Mouse (Mus musculus): ENCODE data around the gene Serinc3. TPM values are rescaled to one million over a fixed set of nuclear protein-coding genes. Genes with fewer than 3 reads are reported as not detected.
A peak's percentile ranks its signal among the peaks of the same experiment; 100 is the strongest.
"Not testable (repeated sequence)": the region's sequence is repeated elsewhere in the genome, so short reads cannot be mapped to it uniquely, and the experiment has no call there.

Serinc3 gene
- 88.3 and 93.9 TPM in 2 replicates for polyA plus RNA-seq (2012; rRNA removed)

DNA sequence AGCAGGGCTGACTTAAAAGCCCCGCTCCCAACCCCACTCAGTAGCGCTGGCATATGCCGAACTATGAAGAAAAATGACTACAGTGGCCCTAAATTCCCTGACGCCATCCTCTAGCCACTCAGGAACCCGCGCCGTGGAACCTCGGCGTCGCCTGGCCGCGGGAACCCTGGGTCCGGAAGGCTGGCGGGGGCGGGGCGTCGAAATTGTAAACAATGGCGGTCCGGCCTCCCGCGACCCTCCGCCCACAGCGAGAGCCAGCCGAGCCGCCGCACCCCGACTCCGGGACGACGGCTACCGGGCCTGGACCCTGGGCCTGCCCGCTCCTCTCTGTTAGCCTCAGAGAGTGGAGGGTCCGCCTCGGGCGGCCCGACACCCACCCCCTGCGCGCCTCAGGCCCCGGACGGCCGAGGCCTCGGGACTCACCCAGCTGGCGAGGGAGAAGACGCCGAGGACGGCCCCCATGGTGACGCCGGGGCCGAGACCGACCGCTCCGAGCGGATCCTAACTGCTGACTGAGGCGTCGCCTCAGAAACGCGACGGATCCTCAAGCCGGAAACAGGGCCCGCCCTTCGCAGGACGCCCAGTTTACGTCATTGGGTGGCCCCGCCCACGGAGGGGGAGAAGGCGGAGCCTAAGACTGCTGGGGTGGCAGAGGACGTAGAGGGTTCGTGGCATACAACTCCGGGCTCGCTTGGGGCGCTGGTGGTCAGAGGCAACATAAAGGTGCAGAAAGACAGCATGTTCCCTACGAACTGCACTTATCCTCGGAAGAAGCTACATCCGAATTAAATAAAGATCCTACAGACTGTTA is at the start of gene Serinc3:
Gene Serinc3, minus strand, starts transcription at position 557 of the 811 bp plus-strand sequence.
- DNase-seq (ENCODE audit: low read depth), result peak; percentile 99
- TF ChIP-seq POLR2A (IDR thresholded peaks at IDR 0.05; ENCODE audit: borderline replicate concordance, extremely low read depth, insufficient read depth, insufficient read length, poor library complexity, severe bottlenecking) (peak; percentile 88; the same call in 1 of the 2 replicates), CTCF (IDR thresholded peaks at IDR 0.05; ENCODE audit: borderline replicate concordance, extremely low read depth, insufficient read depth, insufficient read length) (peak; percentile 49; the same call in 1 of the 2 replicates)

DNA sequence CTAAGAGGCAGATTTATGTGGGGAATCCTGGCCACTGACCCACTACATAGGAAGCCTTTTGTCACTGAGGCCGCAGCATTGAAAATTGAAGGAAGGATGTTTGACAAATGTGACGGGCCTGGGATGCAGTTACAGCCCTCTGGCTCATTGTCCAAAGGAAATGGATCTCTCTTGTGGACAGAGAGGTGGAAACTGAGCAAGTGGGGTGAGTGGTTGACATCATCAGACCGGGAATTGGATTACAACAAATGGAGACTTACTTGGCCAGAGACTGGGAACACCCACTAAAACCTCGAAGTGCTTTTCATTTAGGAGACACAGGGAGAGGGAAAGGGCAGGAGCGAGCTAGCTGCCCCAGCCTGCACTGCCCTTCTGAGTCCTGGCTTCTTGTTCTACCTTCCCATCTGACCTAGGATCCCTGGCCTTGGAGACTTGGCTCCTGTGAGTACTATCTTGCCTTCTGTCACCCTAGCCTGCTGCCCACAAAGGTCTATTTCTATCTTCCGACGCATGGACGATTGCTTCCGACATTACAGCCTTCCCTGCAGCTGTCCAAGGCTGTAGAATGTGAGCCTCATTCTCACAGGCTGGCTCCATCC is 48.9 kb upstream of the Serinc3 start:
- DNase-seq (ENCODE audit: low read depth), result no peak
- TF ChIP-seq POLR2A (IDR thresholded peaks at IDR 0.05; ENCODE audit: borderline replicate concordance, extremely low read depth, insufficient read depth, insufficient read length, poor library complexity, severe bottlenecking) (no peak), CTCF (IDR thresholded peaks at IDR 0.05; ENCODE audit: borderline replicate concordance, extremely low read depth, insufficient read depth, insufficient read length) (no peak)

DNA sequence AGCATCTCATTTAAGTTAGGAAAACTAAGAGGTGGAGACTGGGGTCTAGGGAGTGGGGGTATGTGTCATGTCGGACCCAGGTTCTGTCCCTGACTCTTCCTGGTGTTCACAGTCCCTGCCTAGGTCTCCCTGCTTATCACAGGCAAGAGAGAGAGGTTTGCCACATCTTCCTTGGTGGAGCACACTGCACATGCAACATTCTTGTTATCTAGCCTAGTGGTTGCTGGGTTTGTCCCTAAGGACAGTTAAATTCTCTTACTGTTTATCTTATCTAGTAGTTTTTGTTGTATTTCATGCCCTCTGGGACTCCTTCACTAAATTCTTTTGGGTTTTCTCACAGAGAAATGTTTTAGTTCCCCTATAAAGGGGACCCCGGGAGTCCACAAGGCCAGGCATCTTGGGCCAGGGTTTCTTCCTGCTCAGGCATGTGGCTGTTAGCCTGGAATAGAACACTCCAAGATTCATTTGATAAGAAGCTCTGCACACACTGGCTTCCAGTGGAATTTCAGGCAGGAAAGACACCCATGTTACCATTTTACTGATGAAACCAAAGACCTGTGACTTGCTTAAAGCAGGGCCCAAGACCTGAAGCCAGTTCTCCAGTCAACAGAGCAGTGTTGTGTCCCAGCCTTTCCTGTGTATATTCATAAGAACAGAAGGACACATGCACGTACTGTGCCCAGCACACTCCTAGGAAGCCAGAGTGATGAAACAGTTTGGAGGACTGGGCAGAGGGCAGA is 48.1 kb upstream of the Serinc3 start:
- DNase-seq (ENCODE audit: low read depth), result no peak
- TF ChIP-seq POLR2A (IDR thresholded peaks at IDR 0.05; ENCODE audit: borderline replicate concordance, extremely low read depth, insufficient read depth, insufficient read length, poor library complexity, severe bottlenecking) (no peak), CTCF (IDR thresholded peaks at IDR 0.05; ENCODE audit: borderline replicate concordance, extremely low read depth, insufficient read depth, insufficient read length) (no peak)

DNA sequence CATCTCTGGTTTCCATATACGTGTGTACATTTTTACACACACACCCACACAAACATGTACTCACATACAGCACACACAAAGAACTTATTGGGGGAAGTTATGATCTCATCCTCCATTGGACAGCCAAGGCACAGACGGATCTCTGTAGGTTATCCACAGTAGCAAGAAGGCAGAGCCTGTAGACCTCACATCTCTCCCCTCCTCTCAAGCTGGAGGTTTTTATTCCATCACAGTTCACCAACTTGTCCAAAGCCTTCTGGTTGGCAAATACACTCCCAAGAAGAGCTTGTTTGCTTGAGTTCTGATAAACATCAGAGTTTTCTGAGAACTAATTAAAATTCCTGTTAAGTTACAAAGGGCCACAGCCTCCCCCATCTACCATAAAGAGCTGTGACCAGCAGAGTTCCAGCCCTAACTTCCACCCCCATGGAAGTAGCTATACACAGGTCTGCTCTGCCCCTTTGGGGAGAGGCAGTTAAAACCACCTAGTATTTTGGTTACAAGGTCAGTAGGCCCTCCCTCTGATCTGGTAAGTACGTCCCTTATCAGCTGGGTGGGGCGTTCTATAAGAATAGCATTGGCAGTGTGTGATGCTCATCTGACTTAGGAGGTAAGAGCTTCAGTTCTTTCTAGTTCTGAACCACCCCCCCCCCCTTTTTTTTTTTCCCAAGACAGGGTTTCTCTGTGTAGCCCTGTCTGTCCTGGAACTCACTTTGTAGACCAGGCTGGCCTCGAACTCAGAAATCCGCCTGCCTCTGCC is 47.1 kb upstream of the Serinc3 start:
- TF ChIP-seq CTCF (IDR thresholded peaks at IDR 0.05; ENCODE audit: borderline replicate concordance, extremely low read depth, insufficient read depth, insufficient read length) (no peak), POLR2A (IDR thresholded peaks at IDR 0.05; ENCODE audit: borderline replicate concordance, extremely low read depth, insufficient read depth, insufficient read length, poor library complexity, severe bottlenecking) (no peak)
- DNase-seq (ENCODE audit: low read depth), result no peak

DNA sequence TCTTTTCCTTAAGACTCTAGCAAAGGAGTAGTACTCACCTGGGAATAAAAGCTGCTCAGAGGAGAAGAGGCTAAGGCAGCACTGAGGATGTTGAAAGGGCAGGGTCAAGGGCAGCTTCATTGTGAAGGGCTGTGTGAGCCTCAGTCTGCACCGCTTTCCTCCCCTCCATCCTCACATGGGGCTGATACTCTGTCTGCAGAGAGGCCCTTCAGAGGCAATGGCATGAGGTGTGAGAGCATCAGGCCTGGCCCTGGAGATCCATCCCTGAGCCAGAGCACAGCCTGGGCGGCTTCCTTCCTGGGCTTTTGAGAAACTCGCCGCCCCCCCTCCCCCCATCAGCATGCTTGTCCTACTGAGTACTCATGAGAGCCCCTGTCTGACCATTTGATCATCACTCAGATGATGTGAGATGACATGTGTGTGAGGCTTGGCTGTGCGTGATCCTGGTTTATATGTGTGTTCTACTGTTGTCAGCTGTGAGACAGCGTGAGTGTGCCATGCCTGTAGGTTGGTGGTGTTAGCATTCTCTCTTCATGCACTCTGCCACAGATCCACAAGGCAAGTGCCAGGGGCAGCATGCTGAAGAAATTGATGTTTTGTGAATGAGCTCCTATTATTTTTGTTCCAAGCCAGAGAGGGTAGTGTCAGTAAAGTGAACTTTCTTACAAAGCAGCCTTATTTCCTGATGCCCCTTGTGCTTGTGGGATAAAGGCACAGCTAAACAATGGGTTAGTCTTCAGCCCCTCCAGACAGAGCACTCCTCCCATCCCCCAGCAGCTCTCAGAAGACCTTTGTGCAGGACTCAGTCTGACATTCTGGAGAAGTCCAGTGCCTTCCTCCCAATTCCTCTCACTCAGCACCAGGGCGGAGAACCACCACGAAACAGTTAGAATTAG is 45.7 kb upstream of the Serinc3 start:
- TF ChIP-seq CTCF (IDR thresholded peaks at IDR 0.05; ENCODE audit: borderline replicate concordance, extremely low read depth, insufficient read depth, insufficient read length) (no peak), POLR2A (IDR thresholded peaks at IDR 0.05; ENCODE audit: borderline replicate concordance, extremely low read depth, insufficient read depth, insufficient read length, poor library complexity, severe bottlenecking) (no peak)
- peak; percentile 9 for DNase-seq (ENCODE audit: low read depth)

DNA sequence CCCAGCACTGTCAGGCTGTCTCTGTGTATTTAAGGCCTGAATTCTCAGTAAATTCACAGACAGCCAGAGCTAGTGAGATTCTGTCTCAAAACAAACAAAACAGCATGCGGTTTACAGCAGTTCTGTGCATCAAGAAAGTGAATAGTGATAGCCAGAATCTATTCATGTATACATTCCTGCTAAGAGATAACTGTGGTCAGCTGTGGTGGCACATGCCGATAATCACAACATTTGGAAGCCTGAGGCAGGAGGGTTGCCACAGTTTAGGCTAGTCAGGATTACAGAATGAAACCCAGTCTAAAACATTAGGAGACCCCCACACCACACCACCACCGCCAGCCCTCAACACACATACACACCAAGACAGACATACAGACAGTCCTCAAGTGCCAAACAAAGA is 44.8 kb upstream of the Serinc3 start:
- TF ChIP-seq POLR2A (IDR thresholded peaks at IDR 0.05; ENCODE audit: borderline replicate concordance, extremely low read depth, insufficient read depth, insufficient read length, poor library complexity, severe bottlenecking) (no peak), CTCF (IDR thresholded peaks at IDR 0.05; ENCODE audit: borderline replicate concordance, extremely low read depth, insufficient read depth, insufficient read length) (no peak)
- no peak for DNase-seq (ENCODE audit: low read depth)

DNA sequence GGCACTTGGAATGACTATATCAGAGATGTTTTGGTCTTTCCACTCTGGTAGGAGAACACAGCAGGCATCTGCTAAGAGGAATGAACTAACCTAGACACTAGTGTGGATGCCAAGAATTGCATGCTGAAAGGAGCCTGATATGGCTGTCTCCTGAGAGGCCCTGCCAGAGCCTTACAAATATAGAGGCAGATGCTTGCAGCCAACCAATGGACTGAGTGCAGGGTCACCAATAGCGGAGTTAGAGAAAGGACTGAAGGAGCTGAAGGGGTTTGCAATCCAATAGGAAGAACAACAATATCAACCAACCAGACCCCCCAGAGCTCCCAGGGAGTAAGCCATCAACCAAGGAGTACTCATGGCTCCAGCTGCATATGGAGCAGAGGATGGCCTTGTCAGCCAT is 43.4 kb upstream of the Serinc3 start:
- DNase-seq (ENCODE audit: low read depth), result not testable (repeated sequence)

DNA sequence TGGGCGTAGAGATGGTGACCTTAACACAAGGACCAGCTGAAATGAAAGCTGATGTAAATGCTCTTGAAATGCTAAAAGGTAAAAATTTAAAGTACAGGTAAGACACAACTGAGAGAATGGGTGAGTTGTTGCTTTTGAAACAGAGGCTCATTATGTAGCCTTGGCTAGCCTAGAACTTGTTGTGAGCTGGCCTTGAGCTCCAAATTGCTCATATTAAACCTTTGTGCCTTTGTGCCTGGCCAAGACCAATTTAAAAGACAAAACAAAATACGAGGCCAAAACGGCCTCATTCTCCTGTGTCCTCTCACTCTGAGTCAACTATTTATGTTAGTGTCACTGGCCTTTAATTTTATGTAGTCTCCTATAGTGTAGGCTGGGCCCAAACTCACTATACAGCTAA is 42.0 kb upstream of the Serinc3 start:
- no peak for DNase-seq (ENCODE audit: low read depth)
- no peak for TF ChIP-seq CTCF (IDR thresholded peaks at IDR 0.05; ENCODE audit: borderline replicate concordance, extremely low read depth, insufficient read depth, insufficient read length)
- no peak for TF ChIP-seq POLR2A (IDR thresholded peaks at IDR 0.05; ENCODE audit: borderline replicate concordance, extremely low read depth, insufficient read depth, insufficient read length, poor library complexity, severe bottlenecking)

DNA sequence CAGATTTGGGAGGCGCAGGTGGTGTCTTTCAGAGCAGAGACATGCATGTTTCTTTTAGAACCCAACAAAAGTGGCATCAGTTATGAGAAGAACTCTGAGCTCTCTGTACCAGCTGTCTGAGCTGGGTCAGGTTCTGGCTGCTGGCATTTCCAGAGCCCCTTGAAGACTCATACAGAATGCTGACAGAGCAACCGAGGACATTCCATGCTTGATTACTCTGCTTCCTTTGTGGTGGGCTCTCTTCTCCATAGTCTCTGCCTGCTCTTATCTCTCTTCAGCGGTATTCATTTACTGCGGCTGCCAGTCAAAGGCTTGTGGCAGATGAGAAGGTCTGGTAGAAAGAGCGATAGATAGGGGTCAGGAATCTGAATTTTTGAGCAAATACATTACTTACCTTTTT is 41.3 kb upstream of the Serinc3 start:
- peak; percentile 7 for DNase-seq (ENCODE audit: low read depth)
- no peak for TF ChIP-seq POLR2A (IDR thresholded peaks at IDR 0.05; ENCODE audit: borderline replicate concordance, extremely low read depth, insufficient read depth, insufficient read length, poor library complexity, severe bottlenecking)
- no peak for TF ChIP-seq CTCF (IDR thresholded peaks at IDR 0.05; ENCODE audit: borderline replicate concordance, extremely low read depth, insufficient read depth, insufficient read length)

DNA sequence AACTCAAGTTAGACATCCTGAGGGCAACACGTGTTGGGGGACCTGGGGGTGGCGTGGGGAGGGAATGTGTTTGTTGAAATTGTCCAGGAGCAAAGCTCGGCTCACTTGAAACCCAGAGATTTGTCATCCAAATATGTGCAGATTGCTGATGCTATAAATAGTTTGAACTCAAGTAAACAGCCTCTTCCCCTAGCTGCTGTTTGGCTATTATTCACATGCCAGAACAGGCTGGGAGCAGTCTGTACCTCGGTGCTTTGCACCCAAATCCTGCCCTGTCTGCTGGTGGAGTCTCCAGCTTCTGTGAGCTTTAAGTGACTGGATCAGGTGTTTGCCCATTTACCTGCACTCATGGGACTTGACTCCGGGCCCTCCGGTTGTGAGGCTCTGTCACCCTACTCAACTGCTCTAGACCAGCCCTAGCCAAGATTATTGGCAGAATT is 40.9 kb upstream of the Serinc3 start:
- TF ChIP-seq POLR2A (IDR thresholded peaks at IDR 0.05; ENCODE audit: borderline replicate concordance, extremely low read depth, insufficient read depth, insufficient read length, poor library complexity, severe bottlenecking) (no peak), CTCF (IDR thresholded peaks at IDR 0.05; ENCODE audit: borderline replicate concordance, extremely low read depth, insufficient read depth, insufficient read length) (no peak)
- DNase-seq (ENCODE audit: low read depth), result peak; percentile 28

Measured in brain, embryonic 14.5 days (tissue).